Mouse (Mus musculus) layer of hippocampus, adult 2 months (tissue): ENCODE measurements around the gene Ceacam14. TPM values are rescaled to one million over a fixed set of nuclear protein-coding genes. Genes with fewer than 3 reads are reported as not detected.

Source experiments
- DNase-seq, 2 experiments: peaks; one replicate each; pipeline ENCODE4 v3.0.0; 2022; ENCODE audit warnings: low spot score in 2 of 2
- H3K27ac ChIP-seq: fragments of 200-600 bp; 2 replicates; pipeline ENCODE4 v1.8.1; 2022
- H3K4me3 ChIP-seq: fragments of 200-600 bp; 2 replicates; pipeline ENCODE4 v1.8.1; 2022; ENCODE audit warnings: mild to moderate bottlenecking
- CTCF ChIP-seq: fragments of 200-600 bp; conservative IDR thresholded peaks from 2 replicates; pipeline ENCODE4 v1.8.1; 2022; ENCODE audit warnings: antibody characterized with exemption, mild to moderate bottlenecking, moderate library complexity
- long read RNA-seq, 2 experiments: library from polyadenylated mRNA; stranded (forward); transcript quantifications; one replicate each; pipeline ENCODE4 v2.0.0; 2021; ENCODE audit warnings: borderline mapping rate in 2 of 2
- total RNA-seq, 2 experiments: library from RNA; stranded (reverse); gene quantifications; 2 replicates each; pipeline ENCODE4 v1.2.3; 2021

Gene Ceacam14
- not detected for total RNA-seq
- long read RNA-seq, experiment 1, result 0 reads
- long read RNA-seq, experiment 2, result 0 reads

GRCm38 (mm10) chr7:17812333-17812732 is at the start of gene Ceacam14:
TSS of gene Ceacam14 (plus strand) at chr7:17812633.
- H3K4me3 ChIP-seq, result no peak within 1 kb of the TSS
- DNase-seq, result no peak
- TF ChIP-seq CTCF, result no peak
- H3K27ac ChIP-seq, result no peak within 1 kb of the TSS

Other genes starting within 250 kb of the Ceacam14 start
- gene Ceacam5, start 99.4 kb upstream of the Ceacam14 start, total RNA-seq, result not detected
- gene Gm5155, start 59.1 kb downstream of the Ceacam14 start, total RNA-seq, result not detected
- not detected for gene Ceacam11, start 159.5 kb downstream of the Ceacam14 start, total RNA-seq
- gene Ceacam13, start 197.3 kb downstream of the Ceacam14 start, total RNA-seq, result not detected